Mouse (Mus musculus) embryonic facial prominence, embryonic 11.5 days (tissue): Measurements from ENCODE around the gene Tubg1. TPM values are rescaled to one million over a fixed set of nuclear protein-coding genes. Genes with fewer than 3 reads are reported as not detected.

ENCODE experiments used
- ATAC-seq: fragments of 200-750 bp; cut with Nextera tagmentation; replicated peaks from 2 replicates; pipeline ENCODE4 v1.8.0; 2017; ENCODE audit warnings: low read depth; ENCODE audit not compliant: insufficient number of reproducible peaks, low FRiP score, low TSS enrichment
- DNase-seq: peaks from one replicate; pipeline ENCODE4 v3.0.0-alpha.2; 2015; ENCODE audit warnings: low spot score
- H3K27ac ChIP-seq: fragments of 300-500 bp; sonication (generic); replicated peaks from 2 replicates; pipeline ENCODE4 v1.5.1; 2014; ENCODE audit warnings: mild to moderate bottlenecking, low read depth, low read length, control low read depth
- H3K27me3 ChIP-seq: fragments of 300-500 bp; sonication (generic); 2 replicates; pipeline ENCODE4 v1.6.1; 2014; ENCODE audit warnings: mild to moderate bottlenecking, low read length, moderate library complexity, mixed read lengths; ENCODE audit not compliant: control insufficient read depth, insufficient read depth
- H3K36me3 ChIP-seq: fragments of 300-500 bp; sonication (generic); replicated peaks from 2 replicates; pipeline ENCODE4 v1.6.1; 2014; ENCODE audit warnings: low read depth, mild to moderate bottlenecking, low read length, moderate library complexity, mixed read lengths; ENCODE audit not compliant: control insufficient read depth, insufficient read depth
- H3K4me1 ChIP-seq: fragments of 300-500 bp; sonication (generic); 2 replicates; pipeline ENCODE4 v1.6.1; 2014; ENCODE audit warnings: low read length, mixed read lengths; ENCODE audit not compliant: control insufficient read depth, insufficient read depth
- H3K4me2 ChIP-seq: fragments of 300-500 bp; sonication (generic); 2 replicates; pipeline ENCODE4 v1.6.1; 2014; ENCODE audit warnings: low read depth, mild to moderate bottlenecking, control low read depth, low read length, moderate library complexity
- H3K4me3 ChIP-seq: fragments of 300-500 bp; sonication (generic); 2 replicates; pipeline ENCODE4 v1.5.1; 2014; ENCODE audit warnings: low read depth, low read length, control low read depth
- H3K9ac ChIP-seq: fragments of 300-500 bp; sonication (generic); replicated peaks from 2 replicates; pipeline ENCODE4 v1.6.1; 2014; ENCODE audit warnings: mild to moderate bottlenecking, control low read depth, low read length
- H3K9me3 ChIP-seq: fragments of 300-500 bp; sonication (generic); replicated peaks from 2 replicates; pipeline ENCODE4 v1.6.1; 2016; ENCODE audit warnings: mild to moderate bottlenecking, low read length, inconsistent platforms, mixed read lengths; ENCODE audit not compliant: control insufficient read depth
- WGBS: fragments of 180-500 bp; shearing (Covaris S2); extraction: QIAGEN DNeasy Blood & Tissue Kit; methylation state at CpG from one replicate; pipeline ENCODE4 v1.1.7; 2014; 5-methylcytosine and 5-hydroxymethylcytosine counted together
- polyA plus RNA-seq: library from polyadenylated mRNA; unstranded; fragments of >200 nt; fragmentation: Nextera tagmentation; extraction: Ambion mirVana; gene quantifications from 2 replicates; pipeline ENCODE4 v1.2.1, GENCODE M21; 2014

Tubg1 gene
- polyA plus RNA-seq: 91.6 and 98.4 TPM in 2 replicates

- no peaks in the 10 kb centered on the region for H3K27me3 ChIP-seq
- H3K4me1 ChIP-seq: peaks cover 10% of the 10 kb centered on the region
- H3K4me3 ChIP-seq: peak within 1 kb of the TSS; percentile 73
- H3K27ac ChIP-seq: peak within 1 kb of the TSS; percentile 87
- H3K4me2 ChIP-seq: peak within 1 kb of the TSS; percentile 92
- under 1% methylated on average over 61 of the region's 61 CpGs for WGBS
- peak within 1 kb of the TSS; percentile 86 for H3K9ac ChIP-seq
- no peaks in the 10 kb centered on the region for H3K9me3 ChIP-seq
- ATAC-seq (peak; percentile 88), DNase-seq (peak; percentile 100)
- no peaks in the 10 kb centered on the region; the same call in 1 of the 2 replicates for H3K36me3 ChIP-seq
These were observed at the start of gene Tubg1, which contains the start of gene Retreg3 for GRCm38 (mm10) chr11:101119761-101120544. Gene Tubg1, plus strand, starts transcription at chr11:101119938. Gene Retreg3, minus strand, starts transcription at chr11:101119893.

GRCm38 (mm10) chr11:101070189-101070527, 49.6 kb upstream of the Tubg1 start:
- WGBS: 1% methylated on average over 31 of the region's 36 CpGs
- Histone ChIP-seq H3K9ac (peak overlapping the region; percentile 81), H3K36me3 (no peaks in the 10 kb centered on the region), H3K9me3 (no peaks in the 10 kb centered on the region), H3K27ac (no peak overlapping the region), H3K27me3 (0 out of 2 replicates have a peak, but pooled peaks cover 2% of the 10 kb centered on the region), H3K4me1 (no peaks in the 10 kb centered on the region), H3K4me3 (peak overlapping the region; percentile 81), H3K4me2 (peak overlapping the region; percentile 98)
- no peak for DNase-seq
- ATAC-seq: peak; percentile 31; the same call in 1 of the 2 replicates

GRCm38 (mm10) chr11:101070987-101071386, 48.8 kb upstream of the Tubg1 start:
- H3K4me1 ChIP-seq: no peaks in the 10 kb centered on the region
- no peak overlapping the region for H3K9ac ChIP-seq
- H3K27ac ChIP-seq: no peak overlapping the region
- no peaks in the 10 kb centered on the region for H3K36me3 ChIP-seq
- DNase-seq: no peak
- H3K27me3 ChIP-seq: 0 out of 2 replicates have a peak, but pooled peaks cover 2% of the 10 kb centered on the region
- no peaks in the 10 kb centered on the region for H3K9me3 ChIP-seq
- no peak overlapping the region for H3K4me2 ChIP-seq
- H3K4me3 ChIP-seq: peak overlapping the region; percentile 81; the same call in 1 of the 2 replicates
- WGBS: 69% methylated on average over 6 of the region's 6 CpGs
- ATAC-seq: no peak

GRCm38 (mm10) chr11:101071810-101072428, 47.8 kb upstream of the Tubg1 start:
- DNase-seq: no peak
- Histone ChIP-seq H3K27ac (no peak overlapping the region), H3K4me2 (no peak overlapping the region), H3K9me3 (no peaks in the 10 kb centered on the region), H3K27me3 (0 out of 2 replicates have a peak, but pooled peaks cover 4% of the 10 kb centered on the region), H3K36me3 (no peaks in the 10 kb centered on the region), H3K4me3 (no peak overlapping the region), H3K4me1 (no peaks in the 10 kb centered on the region), H3K9ac (no peak overlapping the region)
- no peak for ATAC-seq
- 67% methylated on average over 14 of the region's 14 CpGs for WGBS

- Histone ChIP-seq H3K4me3 (no peak within 1 kb of the TSS), H3K27me3 (peaks cover 39% of the 10 kb centered on the region)
- WGBS: 70% methylated on average over 9 of the region's 9 CpGs
These were observed 41.6 kb upstream of the Tubg1 start, which contains the start of gene Hsd17b1 for GRCm38 (mm10) chr11:101078121-101078520. Gene Hsd17b1, plus strand, starts transcription at chr11:101078411.

GRCm38 (mm10) chr11:101079746-101080145, 40.0 kb upstream of the Tubg1 start:
- H3K36me3 ChIP-seq: no peaks in the 10 kb centered on the region
- DNase-seq: no peak
- no peak for ATAC-seq
- H3K4me1 ChIP-seq: peaks cover 3% of the 10 kb centered on the region
- H3K4me2 ChIP-seq: peak overlapping the region; percentile 10; the same call in 1 of the 2 replicates
- peaks cover 39% of the 10 kb centered on the region for H3K27me3 ChIP-seq
- H3K9ac ChIP-seq: no peak overlapping the region
- no peaks in the 10 kb centered on the region for H3K9me3 ChIP-seq
- no peak overlapping the region for H3K27ac ChIP-seq
- H3K4me3 ChIP-seq: no peak overlapping the region; the same call in 1 of the 2 replicates
- WGBS: 2% methylated on average over 27 of the region's 27 CpGs

More at GRCm38 (mm10) chr11:101078121-101078520, 41.6 kb upstream of the Tubg1 start, which contains the start of gene Hsd17b1:
- Histone ChIP-seq H3K27ac (no peak within 1 kb of the TSS), H3K9me3 (no peaks in the 10 kb centered on the region), H3K4me1 (peaks cover under 1% of the 10 kb centered on the region; the same call in 1 of the 2 replicates), H3K9ac (no peak within 1 kb of the TSS), H3K4me2 (no peak within 1 kb of the TSS), H3K36me3 (no peaks in the 10 kb centered on the region)
- no peak for DNase-seq
- no peak for ATAC-seq

GRCm38 (mm10) chr11:101080421-101080820, 39.3 kb upstream of the Tubg1 start:
- H3K9ac ChIP-seq: no peak overlapping the region
- H3K9me3 ChIP-seq: no peaks in the 10 kb centered on the region
- H3K4me2 ChIP-seq: no peak overlapping the region
- whole genome bisulfite sequencing: 63% methylated on average over 5 of the region's 5 CpGs
- no peaks in the 10 kb centered on the region for H3K36me3 ChIP-seq
- peaks cover 3% of the 10 kb centered on the region for H3K4me1 ChIP-seq
- peaks cover 39% of the 10 kb centered on the region for H3K27me3 ChIP-seq
- no peak for DNase-seq
- H3K27ac ChIP-seq: no peak overlapping the region
- no peak overlapping the region for H3K4me3 ChIP-seq
- ATAC-seq: no peak
